Mouse (Mus musculus) midbrain, embryonic 14.5 days (tissue): ENCODE data around the gene Oit1. TPM values are rescaled to one million over a fixed set of nuclear protein-coding genes. Genes with fewer than 3 reads are reported as not detected.

Source experiments
- ATAC-seq: fragments of 200-750 bp; cut with Nextera tagmentation; 2 replicates; pipeline ENCODE4 v1.8.0; 2017; ENCODE audit warnings: moderate number of reproducible peaks, moderate library complexity; ENCODE audit not compliant: low FRiP score, low TSS enrichment
- DNase-seq: peaks from one replicate; pipeline ENCODE4 v3.0.0-alpha.2; 2015
- H3K27ac ChIP-seq: fragments of 300-500 bp; sonication (generic); replicated peaks from 2 replicates; pipeline ENCODE4 v1.5.1; 2014; ENCODE audit warnings: mild to moderate bottlenecking, low read depth, low read length, moderate library complexity
- H3K27me3 ChIP-seq: fragments of 300-500 bp; sonication (generic); 2 replicates; pipeline ENCODE4 v1.6.1; 2014; ENCODE audit warnings: low read length, control low read depth, mixed read lengths; ENCODE audit not compliant: control insufficient read depth, insufficient read depth
- H3K36me3 ChIP-seq: fragments of 300-500 bp; sonication (generic); 2 replicates; pipeline ENCODE4 v1.6.1; 2014; ENCODE audit warnings: low read length, control low read depth; ENCODE audit not compliant: control insufficient read depth, insufficient read depth
- H3K4me1 ChIP-seq: fragments of 300-500 bp; sonication (generic); 2 replicates; pipeline ENCODE4 v1.6.1; 2014; ENCODE audit warnings: mild to moderate bottlenecking, antibody characterized with exemption, low read length, control low read depth; ENCODE audit not compliant: control insufficient read depth, insufficient read depth
- H3K4me2 ChIP-seq: fragments of 300-500 bp; sonication (generic); 2 replicates; pipeline ENCODE4 v1.6.1; 2014; ENCODE audit warnings: mild to moderate bottlenecking, low read length, moderate library complexity
- H3K4me3 ChIP-seq: fragments of 300-500 bp; sonication (generic); replicated peaks from 2 replicates; pipeline ENCODE4 v1.5.1; 2014; ENCODE audit warnings: low read depth, low read length
- H3K9ac ChIP-seq: fragments of 300-500 bp; sonication (generic); replicated peaks from 2 replicates; pipeline ENCODE4 v1.6.1; 2014; ENCODE audit warnings: mild to moderate bottlenecking, low read length, moderate library complexity
- H3K9me3 ChIP-seq: fragments of 300-500 bp; sonication (generic); 2 replicates; pipeline ENCODE4 v1.6.1; 2016; ENCODE audit warnings: low read length, control low read depth, mixed read lengths; ENCODE audit not compliant: control insufficient read depth
- WGBS: fragments of 180-500 bp; shearing (Covaris S2); extraction: QIAGEN DNeasy Blood & Tissue Kit; methylation state at CpG from one replicate; pipeline ENCODE4 v1.1.7; 2014; 5-methylcytosine and 5-hydroxymethylcytosine counted together
- polyA plus RNA-seq: library from polyadenylated mRNA; unstranded; fragments of >200 nt; fragmentation: Nextera tagmentation; extraction: Ambion mirVana; gene quantifications from 2 replicates; pipeline ENCODE4 v1.2.1, GENCODE M21; 2014

Gene Oit1
- polyA plus RNA-seq, 1 experiment from 2014 or later = not detected

DNA sequence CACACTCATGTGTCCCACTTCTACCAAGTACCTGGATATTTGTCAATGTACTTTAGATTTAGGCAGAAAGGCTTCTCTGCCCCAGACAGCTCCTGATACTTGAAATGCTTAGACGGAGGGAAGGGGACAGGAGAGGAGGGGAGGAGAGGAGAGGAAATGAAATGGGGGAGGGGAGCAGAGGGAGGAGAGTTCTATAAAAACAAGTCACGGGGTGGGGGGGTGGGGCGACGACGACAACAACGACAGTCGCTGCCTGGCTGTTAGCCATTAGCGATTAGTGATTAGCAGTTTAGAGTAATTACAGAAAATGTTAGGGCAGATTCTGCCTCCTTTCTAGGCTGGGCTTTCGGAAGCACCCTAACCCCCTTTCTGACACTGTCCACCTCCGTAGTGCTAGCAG lies 75.9 kb downstream of the Oit1 start:
- H3K9me3 ChIP-seq = no peaks in the 10 kb centered on the region
- no peak overlapping the region for H3K27ac ChIP-seq
- no peak overlapping the region for H3K4me2 ChIP-seq
- no peaks in the 10 kb centered on the region for H3K4me1 ChIP-seq
- WGBS = 31% methylated on average over 10 of the region's 10 CpGs
- H3K9ac ChIP-seq = no peak overlapping the region
- no peak for ATAC-seq
- no peak overlapping the region for H3K4me3 ChIP-seq
- H3K27me3 ChIP-seq = no peaks in the 10 kb centered on the region
- no peak for DNase-seq
- no peaks in the 10 kb centered on the region for H3K36me3 ChIP-seq

DNA sequence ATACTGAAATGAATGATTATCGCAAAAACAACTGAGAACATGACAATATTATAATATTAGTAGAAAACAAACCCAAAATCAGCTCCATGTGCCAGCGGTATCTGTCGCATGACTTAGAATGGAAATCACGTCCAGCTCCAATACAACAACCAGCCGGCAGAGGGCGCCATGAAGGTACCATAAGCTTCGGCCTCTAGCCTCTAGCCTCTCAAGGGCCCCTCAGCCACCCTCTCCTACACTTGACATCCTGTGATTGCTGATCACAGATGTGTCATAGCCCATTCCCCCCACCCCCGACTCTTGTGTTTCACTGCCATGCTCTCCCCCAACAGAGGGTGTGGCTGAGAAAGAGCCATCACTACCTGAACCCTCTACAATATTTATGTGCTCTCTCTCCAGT lies 78.3 kb downstream of the Oit1 start:
- DNase-seq (peak; percentile 59), ATAC-seq (no peak)
- Histone ChIP-seq H3K4me2 (no peak overlapping the region), H3K36me3 (no peaks in the 10 kb centered on the region), H3K4me3 (no peak overlapping the region), H3K9me3 (no peaks in the 10 kb centered on the region), H3K27ac (no peak overlapping the region), H3K9ac (no peak overlapping the region), H3K27me3 (no peaks in the 10 kb centered on the region), H3K4me1 (no peaks in the 10 kb centered on the region)
- 26% methylated on average over 8 of the region's 8 CpGs for WGBS

Other genes starting within 250 kb of the Oit1 start
- 242 and 245 TPM in 2 replicates for gene Pdhb, start 205.7 kb downstream of the Oit1 start, polyA plus RNA-seq
- 9.1 and 11.6 TPM in 2 replicates for gene Kctd6, start 164.6 kb downstream of the Oit1 start, polyA plus RNA-seq
- gene Acox2, start 119.4 kb downstream of the Oit1 start, polyA plus RNA-seq = not detected in 2 replicates
- gene Fam107a, start 60.7 kb downstream of the Oit1 start, polyA plus RNA-seq = 0.08 TPM in 2 replicates